Mouse (Mus musculus): ENCODE data around the gene Sik1. TPM values are rescaled to one million over a fixed set of nuclear protein-coding genes. Genes with fewer than 3 reads are reported as not detected.

Sik1 gene
- polyA plus RNA-seq, 1 experiment, result 36.8 TPM

DNA sequence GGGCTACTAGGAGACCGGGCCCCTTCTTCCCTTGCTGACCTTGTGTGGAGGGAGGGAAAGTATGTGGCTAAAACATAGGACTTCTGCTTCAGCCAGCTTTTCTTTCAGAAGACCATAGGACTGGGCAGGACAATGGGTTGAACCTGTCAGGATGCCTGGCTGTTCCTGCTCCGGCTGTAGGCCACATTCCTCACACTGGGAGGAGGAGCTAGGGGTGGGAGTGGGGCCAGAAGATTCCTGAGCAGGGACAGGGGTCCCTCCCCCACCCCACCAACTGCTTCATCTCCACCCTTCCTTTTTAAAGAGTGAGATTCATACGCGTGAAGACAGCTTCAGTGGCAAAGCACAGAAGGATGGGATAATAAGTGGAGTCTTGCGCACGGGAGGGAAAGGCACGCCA lies 10.0 kb upstream of the Sik1 start:
- WGBS, result 95% methylated on average over 7 of the region's 7 CpGs
- DNase-seq, result no peak
- H3K4me1 ChIP-seq (replicated peaks; ENCODE audit: control insufficient read depth, insufficient read depth, low read length), result peaks cover 5% of the 10 kb centered on the region
- no peaks in the 10 kb centered on the region for H3K36me3 ChIP-seq (ENCODE audit: control insufficient read depth, insufficient read depth, low read length)
- no peak for TF ChIP-seq POLR2A (IDR thresholded peaks at IDR 0.05; ENCODE audit: control insufficient read depth, extremely low read depth, insufficient read depth, low read length, poor library complexity)
- no peak for TF ChIP-seq CTCF (IDR thresholded peaks at IDR 0.05; ENCODE audit: borderline replicate concordance, control insufficient read depth, extremely low read depth, insufficient read depth, low read length, poor library complexity)
- H3K4me3 ChIP-seq (ENCODE audit: control insufficient read depth, insufficient read depth, low read length), result no peak overlapping the region
- H3K27ac ChIP-seq (ENCODE audit: control insufficient read depth, insufficient read depth, low read length), result no peak overlapping the region
- no peaks in the 10 kb centered on the region for H3K27me3 ChIP-seq (ENCODE audit: control insufficient read depth, insufficient read depth, low read length)

DNA sequence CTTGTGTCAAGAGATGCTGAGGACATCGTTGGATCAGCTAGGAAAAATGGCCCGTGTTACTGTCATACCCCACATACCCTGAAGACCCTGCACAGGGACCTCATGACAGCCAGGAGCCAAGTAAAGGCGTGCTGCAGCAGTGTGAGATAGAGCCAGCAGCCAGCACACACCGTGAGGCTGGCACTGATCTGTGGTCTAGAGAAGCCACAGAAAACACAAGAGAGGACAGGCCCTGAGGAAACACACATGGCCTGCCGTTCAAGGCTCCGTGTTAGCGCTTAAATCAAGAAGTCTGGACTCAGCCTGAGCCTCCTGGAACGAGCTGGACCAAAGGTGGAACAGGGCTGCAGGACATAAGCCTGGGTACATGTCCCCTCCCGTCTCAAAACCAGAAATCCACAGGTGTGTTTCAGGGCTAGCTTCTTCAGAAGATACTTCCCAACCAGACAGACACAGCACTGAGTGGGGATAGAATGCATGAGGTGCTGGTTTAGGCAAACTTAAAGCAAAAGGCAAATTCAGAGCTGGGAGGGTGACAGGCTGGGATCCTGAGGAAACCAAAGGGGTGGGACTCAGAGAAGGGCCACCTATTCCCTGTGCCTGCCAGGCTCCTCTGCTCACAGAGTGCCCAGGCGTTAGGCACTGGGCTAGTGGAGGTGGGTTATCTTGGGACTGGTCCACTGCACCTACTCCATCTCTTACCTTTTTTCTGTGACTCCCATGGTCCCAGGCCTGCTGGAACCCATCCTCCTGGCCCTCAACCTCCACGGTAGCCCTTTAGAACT lies 9.3 kb upstream of the Sik1 start:
- no peak overlapping the region for H3K27ac ChIP-seq (ENCODE audit: control insufficient read depth, insufficient read depth, low read length)
- no peak for DNase-seq
- H3K4me3 ChIP-seq (ENCODE audit: control insufficient read depth, insufficient read depth, low read length), result no peak overlapping the region
- WGBS, result 36% methylated on average over 11 of the region's 11 CpGs
- H3K27me3 ChIP-seq (ENCODE audit: control insufficient read depth, insufficient read depth, low read length), result no peaks in the 10 kb centered on the region
- no peaks in the 10 kb centered on the region for H3K36me3 ChIP-seq (ENCODE audit: control insufficient read depth, insufficient read depth, low read length)
- peaks cover 4% of the 10 kb centered on the region; the same call in 1 of the 2 replicates for H3K4me1 ChIP-seq (replicated peaks; ENCODE audit: control insufficient read depth, insufficient read depth, low read length)
- TF ChIP-seq CTCF (IDR thresholded peaks at IDR 0.05; ENCODE audit: borderline replicate concordance, control insufficient read depth, extremely low read depth, insufficient read depth, low read length, poor library complexity) (no peak), POLR2A (IDR thresholded peaks at IDR 0.05; ENCODE audit: control insufficient read depth, extremely low read depth, insufficient read depth, low read length, poor library complexity) (no peak)

- Histone ChIP-seq H3K36me3 (ENCODE audit: control insufficient read depth, insufficient read depth, low read length) (no peaks in the 10 kb centered on the region), H3K27ac (ENCODE audit: control insufficient read depth, insufficient read depth, low read length) (no peak overlapping the region), H3K4me3 (ENCODE audit: control insufficient read depth, insufficient read depth, low read length) (no peak overlapping the region), H3K27me3 (ENCODE audit: control insufficient read depth, insufficient read depth, low read length) (no peaks in the 10 kb centered on the region), H3K4me1 (replicated peaks; ENCODE audit: control insufficient read depth, insufficient read depth, low read length) (peaks cover 6% of the 10 kb centered on the region; the same call in 1 of the 2 replicates)
- DNase-seq, result no peak
- TF ChIP-seq CTCF (IDR thresholded peaks at IDR 0.05; ENCODE audit: borderline replicate concordance, control insufficient read depth, extremely low read depth, insufficient read depth, low read length, poor library complexity) (no peak), POLR2A (IDR thresholded peaks at IDR 0.05; ENCODE audit: control insufficient read depth, extremely low read depth, insufficient read depth, low read length, poor library complexity) (no peak)
- WGBS, result 92% methylated on average over 10 of the region's 10 CpGs
These were observed 7.7 kb upstream of the Sik1 start for GRCm38 (mm10) chr17:31863151-31863815.

- H3K4me3 ChIP-seq (ENCODE audit: control insufficient read depth, insufficient read depth, low read length), result no peak overlapping the region
- no peak overlapping the region for H3K27ac ChIP-seq (ENCODE audit: control insufficient read depth, insufficient read depth, low read length)
- peaks cover 6% of the 10 kb centered on the region; the same call in 1 of the 2 replicates for H3K4me1 ChIP-seq (replicated peaks; ENCODE audit: control insufficient read depth, insufficient read depth, low read length)
- WGBS, result 95% methylated on average over 6 of the region's 6 CpGs
- DNase-seq, result no peak
- TF ChIP-seq CTCF (IDR thresholded peaks at IDR 0.05; ENCODE audit: borderline replicate concordance, control insufficient read depth, extremely low read depth, insufficient read depth, low read length, poor library complexity) (no peak), POLR2A (IDR thresholded peaks at IDR 0.05; ENCODE audit: control insufficient read depth, extremely low read depth, insufficient read depth, low read length, poor library complexity) (no peak)
- H3K36me3 ChIP-seq (ENCODE audit: control insufficient read depth, insufficient read depth, low read length), result no peaks in the 10 kb centered on the region
- no peaks in the 10 kb centered on the region for H3K27me3 ChIP-seq (ENCODE audit: control insufficient read depth, insufficient read depth, low read length)
These were observed 6.5 kb upstream of the Sik1 start for GRCm38 (mm10) chr17:31862136-31862535.

GRCm38 (mm10) chr17:31861661-31862060 lies 6.1 kb upstream of the Sik1 start:
- Histone ChIP-seq H3K36me3 (ENCODE audit: control insufficient read depth, insufficient read depth, low read length) (no peaks in the 10 kb centered on the region), H3K27me3 (ENCODE audit: control insufficient read depth, insufficient read depth, low read length) (no peaks in the 10 kb centered on the region), H3K27ac (ENCODE audit: control insufficient read depth, insufficient read depth, low read length) (no peak overlapping the region), H3K4me1 (replicated peaks; ENCODE audit: control insufficient read depth, insufficient read depth, low read length) (peaks cover 7% of the 10 kb centered on the region), H3K4me3 (ENCODE audit: control insufficient read depth, insufficient read depth, low read length) (no peak overlapping the region)
- DNase-seq, result no peak
- WGBS, result 99% methylated on average over 5 of the region's 5 CpGs
- TF ChIP-seq CTCF (IDR thresholded peaks at IDR 0.05; ENCODE audit: borderline replicate concordance, control insufficient read depth, extremely low read depth, insufficient read depth, low read length, poor library complexity) (no peak), POLR2A (IDR thresholded peaks at IDR 0.05; ENCODE audit: control insufficient read depth, extremely low read depth, insufficient read depth, low read length, poor library complexity) (no peak)

GRCm38 (mm10) chr17:31860856-31861255 lies 5.3 kb upstream of the Sik1 start:
- H3K4me3 ChIP-seq (ENCODE audit: control insufficient read depth, insufficient read depth, low read length), result no peak overlapping the region
- H3K36me3 ChIP-seq (ENCODE audit: control insufficient read depth, insufficient read depth, low read length), result no peaks in the 10 kb centered on the region
- no peaks in the 10 kb centered on the region for H3K27me3 ChIP-seq (ENCODE audit: control insufficient read depth, insufficient read depth, low read length)
- TF ChIP-seq CTCF (IDR thresholded peaks at IDR 0.05; ENCODE audit: borderline replicate concordance, control insufficient read depth, extremely low read depth, insufficient read depth, low read length, poor library complexity) (no peak), POLR2A (IDR thresholded peaks at IDR 0.05; ENCODE audit: control insufficient read depth, extremely low read depth, insufficient read depth, low read length, poor library complexity) (no peak)
- DNase-seq, result no peak
- no peak overlapping the region for H3K27ac ChIP-seq (ENCODE audit: control insufficient read depth, insufficient read depth, low read length)
- WGBS, result 95% methylated on average over 8 of the region's 8 CpGs
- H3K4me1 ChIP-seq (replicated peaks; ENCODE audit: control insufficient read depth, insufficient read depth, low read length), result peaks cover 14% of the 10 kb centered on the region

All from thymus, adult 2 months (tissue).